Mouse (Mus musculus): ENCODE measurements around the gene Cdh3.
"Not testable (repeated sequence)": the region's sequence is repeated elsewhere in the genome, so short reads cannot be mapped to it uniquely, and the experiment has no call there.

Gene Cdh3

DNA sequence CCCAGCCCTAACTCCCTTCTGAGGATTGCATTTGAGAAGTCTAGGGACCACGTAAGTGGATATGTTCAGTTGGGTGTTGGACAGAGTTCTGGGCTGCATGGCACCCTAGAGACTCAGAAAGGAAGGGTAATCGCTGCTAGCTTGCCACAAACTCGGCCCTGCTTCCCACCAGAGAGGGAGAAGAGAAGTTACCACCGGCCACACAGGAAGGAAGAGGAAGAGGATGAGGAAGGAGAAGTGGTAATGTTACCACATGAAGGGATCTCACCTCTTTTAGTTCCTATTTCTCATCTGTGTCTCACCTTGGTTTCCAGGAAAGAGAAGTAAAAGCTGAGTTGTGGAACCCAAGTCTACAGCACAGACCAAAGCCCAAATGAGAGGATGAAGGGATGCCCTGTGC, 63.6 kb downstream of the Cdh3 start:
- DNase-seq = no peak

DNA sequence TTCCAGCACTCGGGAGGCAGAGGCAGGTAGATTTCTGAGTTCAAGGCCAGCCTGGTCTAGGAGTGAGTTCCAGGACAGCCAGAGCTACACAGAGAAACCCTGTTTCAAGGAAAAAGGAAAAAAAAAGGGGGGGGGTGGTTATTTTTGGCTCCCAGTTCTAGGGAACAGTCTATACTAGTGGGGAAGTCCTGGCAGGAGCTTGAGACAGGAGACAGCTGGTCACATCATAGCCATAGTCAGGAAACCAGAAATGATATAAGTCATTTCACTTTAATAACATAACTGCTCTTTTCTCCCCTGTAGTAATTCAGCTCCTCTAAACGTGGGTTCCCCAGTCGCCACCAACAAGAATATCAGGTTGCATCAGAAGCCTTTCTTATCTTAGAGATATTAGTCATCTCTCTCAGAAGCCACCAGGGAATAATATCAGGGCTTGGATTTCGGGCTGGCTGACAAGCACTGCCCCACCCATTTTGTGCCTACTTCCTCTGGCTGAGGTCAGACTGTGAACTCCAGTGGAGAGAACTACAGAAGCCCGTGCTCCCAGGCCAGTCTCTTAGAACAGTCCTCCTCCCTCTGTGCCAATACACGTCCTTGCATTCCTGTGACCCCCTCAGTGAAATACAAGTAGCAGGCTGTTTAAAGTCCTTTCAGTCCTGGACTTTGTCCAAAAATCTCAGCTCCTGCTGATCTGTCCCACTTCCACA, 66.3 kb downstream of the Cdh3 start:
- no peak for DNase-seq

DNA sequence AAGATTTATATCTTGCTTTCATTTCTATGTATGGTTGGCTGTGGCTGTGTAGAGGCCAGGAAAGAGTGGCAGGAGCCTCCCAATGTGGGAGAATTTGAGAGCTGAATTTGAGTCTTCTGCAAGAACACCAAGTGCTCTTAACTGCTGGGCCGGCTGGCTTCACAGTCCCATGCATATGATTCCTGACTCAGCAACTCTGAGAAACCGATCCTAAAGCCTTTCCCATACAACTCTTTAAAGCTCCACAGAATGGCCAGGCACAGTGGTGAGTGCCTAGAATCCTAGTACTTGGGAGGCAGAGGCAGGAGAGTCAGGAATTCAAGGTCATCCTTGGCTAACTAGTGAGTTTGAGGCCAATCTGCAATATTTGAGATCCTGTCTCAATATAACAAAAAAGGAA, 68.8 kb downstream of the Cdh3 start:
- DNase-seq = no peak

GRCm38 (mm10) chr8:106581344-106582088, 70.8 kb downstream of the Cdh3 start:
- DNase-seq = no peak

GRCm38 (mm10) chr8:106584942-106585670, 74.4 kb downstream of the Cdh3 start:
- no peak for DNase-seq

DNA sequence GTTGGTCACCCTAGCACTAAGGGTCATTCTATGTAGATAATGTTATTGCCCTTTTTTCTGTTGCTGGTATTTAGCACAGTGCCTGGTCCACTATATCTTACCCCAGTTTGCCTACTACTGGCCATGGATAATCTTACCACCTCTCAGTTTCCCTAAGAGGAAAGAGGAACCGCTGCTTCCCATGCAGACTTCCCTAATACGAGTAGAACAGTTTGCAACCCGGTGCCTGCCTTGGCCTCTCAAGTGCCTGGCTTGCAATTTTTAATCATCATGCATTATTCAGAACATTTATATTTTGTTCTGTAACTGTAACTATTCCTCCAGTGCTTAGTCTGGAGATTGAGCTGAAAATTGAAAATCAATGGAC, 75.0 kb downstream of the Cdh3 start:
- DNase-seq = no peak

GRCm38 (mm10) chr8:106586896-106587295, 76.2 kb downstream of the Cdh3 start:
- DNase-seq = no peak

DNA sequence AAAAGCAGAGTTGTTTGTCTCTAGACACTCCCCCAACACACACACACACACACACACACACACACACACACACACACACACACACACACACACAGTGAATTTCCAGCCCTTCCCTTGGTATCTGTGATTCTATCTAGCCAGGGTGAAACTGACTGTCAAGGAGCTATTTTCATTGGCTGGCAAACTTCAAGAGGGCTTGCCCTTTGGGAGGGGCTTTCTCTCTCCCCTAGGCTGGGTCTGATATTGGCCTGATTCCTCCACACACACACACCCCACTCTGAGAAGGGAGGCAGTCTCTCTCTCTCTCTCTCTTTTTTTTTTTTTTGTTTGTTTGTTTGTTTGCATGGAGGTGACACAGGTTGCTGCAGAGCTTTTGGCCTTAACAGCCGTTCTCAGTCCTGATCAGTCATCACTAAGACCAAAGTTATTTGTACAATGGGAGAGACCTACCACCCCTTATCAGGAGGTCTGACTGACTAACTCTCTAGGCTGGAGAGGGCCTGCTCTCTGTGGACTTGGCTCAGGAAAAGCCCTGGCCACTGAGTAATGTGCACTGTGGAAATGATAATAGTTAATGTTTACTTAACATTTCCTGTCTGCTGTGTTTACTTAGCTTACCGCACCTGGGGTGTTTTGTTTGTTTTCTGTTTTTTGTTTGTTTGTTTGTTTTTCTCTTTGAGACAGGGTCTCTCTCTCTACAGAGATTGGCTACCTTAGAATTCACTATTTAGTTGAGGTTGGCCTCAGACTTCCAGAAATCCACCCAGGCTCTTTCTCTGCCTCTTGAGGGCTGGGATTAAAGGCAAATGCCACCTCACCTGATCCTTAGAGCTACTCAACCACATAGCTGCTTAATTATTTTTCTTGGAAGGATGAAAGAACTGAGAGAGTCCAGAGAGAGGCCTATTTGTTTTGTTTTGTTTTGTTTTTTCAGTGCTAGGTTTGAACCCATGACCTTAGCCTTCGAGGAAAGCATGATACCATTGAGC, 78.0 kb downstream of the Cdh3 start:
- DNase-seq = no peak

GRCm38 (mm10) chr8:106592458-106592857, 81.8 kb downstream of the Cdh3 start:
- no peak for DNase-seq

DNA sequence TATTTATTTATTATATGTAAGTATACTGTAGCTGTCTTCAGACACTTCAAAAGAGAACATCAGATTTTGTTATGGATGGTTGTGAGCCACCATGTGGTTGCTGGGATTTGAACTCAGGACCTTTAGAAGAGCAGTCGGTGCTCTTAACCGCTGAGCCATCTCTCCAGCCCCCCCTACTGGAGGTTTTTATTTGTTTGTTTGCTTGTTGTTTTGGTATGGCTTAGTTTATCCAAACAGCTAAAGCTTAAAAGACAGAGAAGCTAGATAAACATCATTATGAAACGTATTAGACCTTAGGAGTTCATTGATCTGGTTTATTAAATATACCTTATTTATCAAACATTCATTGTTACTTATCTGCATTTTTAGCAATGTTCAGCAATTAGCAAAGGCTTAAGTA, 84.9 kb downstream of the Cdh3 start:
- not testable (repeated sequence) for DNase-seq

DNA sequence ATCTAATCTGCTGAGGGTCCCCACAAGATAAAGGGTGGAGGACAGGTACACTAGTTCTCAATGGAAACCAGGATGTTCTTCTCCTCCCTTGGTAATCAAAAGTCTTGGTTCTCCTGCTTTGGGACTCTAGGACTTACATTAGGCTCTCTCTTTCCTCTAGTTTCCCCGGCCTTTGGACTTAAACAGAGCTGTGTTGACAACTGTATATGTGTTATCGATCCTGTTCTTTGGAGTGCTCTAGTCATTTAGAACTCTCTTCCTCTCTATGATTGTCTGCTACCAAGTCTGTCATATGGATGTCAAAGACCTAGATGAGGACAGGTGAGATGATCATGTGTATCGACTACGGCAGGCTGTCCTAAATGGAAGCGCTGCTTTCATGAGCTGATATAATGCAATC, 86.4 kb downstream of the Cdh3 start:
- no peak for DNase-seq

GRCm38 (mm10) chr8:106599265-106599979, 88.7 kb downstream of the Cdh3 start:
- DNase-seq = no peak

DNA sequence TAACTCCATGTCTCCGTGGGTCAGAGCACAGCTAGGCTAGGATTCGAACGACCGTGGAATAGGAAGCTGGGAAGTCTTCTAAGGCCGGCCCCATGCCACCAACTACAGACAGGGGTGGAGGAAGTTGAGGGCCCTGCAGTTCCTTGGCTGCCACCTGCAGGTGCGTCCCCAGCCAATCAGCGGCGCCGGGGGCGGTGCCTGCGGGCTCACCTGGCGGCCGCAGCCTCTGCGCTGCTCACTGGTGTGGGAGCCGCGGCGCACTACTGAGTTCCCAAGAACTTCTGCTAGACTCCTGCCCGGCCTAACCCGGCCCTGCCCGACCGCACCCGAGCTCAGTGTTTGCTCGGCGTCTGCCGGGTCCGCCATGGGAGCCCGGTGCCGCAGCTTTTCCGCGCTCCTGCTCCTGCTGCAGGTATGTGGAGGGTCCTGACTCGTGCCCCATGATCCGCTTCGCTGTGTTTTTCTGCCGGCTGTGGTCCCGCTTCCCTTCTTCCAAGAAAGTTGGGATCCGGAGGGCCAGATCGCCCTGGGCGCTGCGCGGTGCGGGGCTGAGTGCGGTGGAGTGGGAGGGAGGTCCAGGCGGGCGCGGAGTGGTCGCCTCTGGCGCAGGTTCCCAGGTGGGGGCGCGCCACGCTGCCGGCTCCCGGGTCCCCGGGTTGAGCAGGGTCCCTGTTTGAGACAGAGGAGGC, 92.6 kb downstream of the Cdh3 start, which contains the start of gene Cdh1:
TSS of gene Cdh1 (plus strand) at position 221 of the 689 bp plus-strand sequence.
- DNase-seq = no peak

DNA sequence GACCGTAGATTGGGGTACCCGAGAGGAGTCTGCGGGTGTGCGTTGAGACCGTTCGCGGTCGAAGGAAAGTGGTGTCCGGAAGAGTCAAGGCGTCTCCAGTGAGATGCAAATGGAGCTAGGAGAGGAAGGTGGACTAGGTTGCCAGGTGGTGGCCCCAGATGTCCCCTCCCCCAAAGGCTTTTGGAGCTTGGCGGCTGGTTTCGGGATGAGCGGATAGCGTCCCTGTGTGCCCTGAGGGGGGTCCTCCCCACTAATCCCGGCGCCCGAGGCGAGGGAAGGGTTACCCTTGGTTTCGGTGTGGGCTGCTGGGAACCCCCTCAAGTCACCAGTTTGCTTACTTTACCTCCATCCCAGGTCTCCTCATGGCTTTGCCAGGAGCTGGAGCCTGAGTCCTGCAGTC, 93.2 kb downstream of the Cdh3 start:
- no peak for DNase-seq

GRCm38 (mm10) chr8:106605657-106606056, 95.0 kb downstream of the Cdh3 start:
- DNase-seq = no peak

DNA sequence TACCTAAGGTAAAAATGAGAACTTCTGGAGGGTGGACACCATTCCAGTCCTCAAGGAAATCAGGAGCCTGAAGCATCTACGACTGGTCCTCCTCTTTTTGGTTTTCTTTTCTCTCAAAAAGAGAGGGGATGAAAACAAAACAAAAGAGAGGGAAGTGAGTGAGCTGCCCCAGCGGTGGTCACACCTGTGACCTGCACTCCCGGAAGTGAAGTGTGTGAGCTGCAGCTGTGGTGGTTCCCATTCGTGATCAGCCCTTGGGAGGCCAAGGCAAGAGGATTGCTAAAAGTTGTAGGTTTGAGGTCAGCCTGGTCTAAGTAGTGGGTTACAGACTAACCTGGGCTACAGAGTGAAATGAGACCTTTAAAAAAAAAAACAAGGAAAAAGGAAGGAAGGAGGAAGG, 95.4 kb downstream of the Cdh3 start:
- no peak for DNase-seq

DNA sequence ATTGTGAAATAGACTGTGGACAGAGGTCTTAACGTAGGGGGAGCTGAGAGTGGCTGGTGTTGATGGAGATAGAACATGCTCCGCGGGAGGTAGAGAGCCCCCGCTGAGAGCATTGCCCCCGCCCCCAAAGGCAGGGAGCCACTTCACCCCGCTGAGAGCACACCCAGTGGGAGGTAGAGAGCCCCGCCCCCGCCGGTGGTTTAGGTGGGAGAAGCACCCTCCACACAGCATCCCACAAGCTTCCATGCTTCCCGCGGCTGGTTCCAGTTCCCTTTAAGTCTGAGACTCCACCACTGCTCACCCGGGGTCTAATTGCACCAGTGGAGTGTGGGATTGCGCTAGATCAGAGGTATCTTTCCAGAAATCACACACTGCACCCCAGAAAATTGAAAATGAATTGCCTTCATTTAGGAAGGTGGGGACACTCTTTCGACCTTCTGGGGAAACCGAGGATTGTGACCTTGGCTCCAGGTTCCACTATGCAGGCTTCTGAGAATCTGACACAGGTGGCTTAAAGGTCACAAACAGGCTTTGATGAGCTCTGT, 96.0 kb downstream of the Cdh3 start:
- no peak for DNase-seq

Data from layer of hippocampus, adult 9-11 months (tissue).